Mouse (Mus musculus) cerebellum, adult 9-11 months (tissue): Measurements from ENCODE around the gene Cacng4.
A peak's percentile ranks its signal among the peaks of the same experiment; 100 is the strongest.

Experiments
- DNase-seq: peaks from one replicate; pipeline ENCODE4 v3.0.0; 2022

Gene Cacng4

GRCm38 (mm10) chr11:107714368-107714767 is 80.0 kb downstream of the Cacng4 start:
- DNase-seq = no peak

- DNase-seq = no peak
These were observed 84.0 kb downstream of the Cacng4 start for GRCm38 (mm10) chr11:107710379-107710778.

GRCm38 (mm10) chr11:107707897-107708610 is 86.3 kb downstream of the Cacng4 start:
- no peak for DNase-seq

- peak; percentile 70 for DNase-seq
These were observed 88.8 kb downstream of the Cacng4 start for GRCm38 (mm10) chr11:107705476-107706074.

- DNase-seq = no peak
These were observed 89.3 kb downstream of the Cacng4 start for GRCm38 (mm10) chr11:107705060-107705459.

- no peak for DNase-seq
These were observed 90.9 kb downstream of the Cacng4 start for GRCm38 (mm10) chr11:107703272-107704134.

GRCm38 (mm10) chr11:107699967-107700366 is 94.4 kb downstream of the Cacng4 start:
- DNase-seq = no peak

GRCm38 (mm10) chr11:107693338-107693737 is 101.0 kb downstream of the Cacng4 start:
- DNase-seq = no peak

GRCm38 (mm10) chr11:107691569-107691968 is 102.8 kb downstream of the Cacng4 start:
- DNase-seq = no peak

- DNase-seq = no peak
These were observed 105.9 kb downstream of the Cacng4 start for GRCm38 (mm10) chr11:107688480-107688879.

GRCm38 (mm10) chr11:107686290-107686689 is 108.1 kb downstream of the Cacng4 start:
- DNase-seq = no peak

GRCm38 (mm10) chr11:107683544-107684465 is 110.6 kb downstream of the Cacng4 start:
- DNase-seq = no peak

- DNase-seq = no peak
These were observed 111.5 kb downstream of the Cacng4 start for GRCm38 (mm10) chr11:107682694-107683355.
